Mouse (Mus musculus) forebrain, embryonic 12.5 days (tissue): ENCODE measurements around the gene Afmid. TPM values are rescaled to one million over a fixed set of nuclear protein-coding genes. Genes with fewer than 3 reads are reported as not detected.

Experiments
- ATAC-seq: fragments of 200-750 bp; cut with Nextera tagmentation; 2 replicates; pipeline ENCODE4 v1.8.0; 2017; ENCODE audit warnings: moderate TSS enrichment; ENCODE audit not compliant: low FRiP score
- H3K27ac ChIP-seq: fragments of 300-500 bp; sonication (generic); 2 replicates; pipeline ENCODE4 v1.5.1; 2016; ENCODE audit warnings: mild to moderate bottlenecking
- H3K27me3 ChIP-seq: fragments of 300-500 bp; sonication (generic); 2 replicates; pipeline ENCODE4 v1.6.1; 2016; ENCODE audit warnings: mild to moderate bottlenecking
- H3K36me3 ChIP-seq: fragments of 300-500 bp; sonication (generic); replicated peaks from 2 replicates; pipeline ENCODE4 v1.6.1; 2016; ENCODE audit warnings: mild to moderate bottlenecking
- H3K4me1 ChIP-seq: fragments of 300-500 bp; sonication (generic); 2 replicates; pipeline ENCODE4 v1.6.1; 2016
- H3K4me2 ChIP-seq: fragments of 300-500 bp; sonication (generic); 2 replicates; pipeline ENCODE4 v1.6.1; 2016; ENCODE audit warnings: mild to moderate bottlenecking, moderate library complexity
- H3K4me3 ChIP-seq: fragments of 300-500 bp; sonication (generic); replicated peaks from 2 replicates; pipeline ENCODE4 v1.5.1; 2016; ENCODE audit warnings: mild to moderate bottlenecking
- H3K9ac ChIP-seq: fragments of 300-500 bp; sonication (generic); 2 replicates; pipeline ENCODE4 v1.6.1; 2016; ENCODE audit warnings: mild to moderate bottlenecking
- H3K9me3 ChIP-seq: fragments of 300-500 bp; sonication (generic); 2 replicates; pipeline ENCODE4 v1.6.1; 2016
- WGBS: fragments of 180-500 bp; shearing (Covaris S2); methylation state at CpG from one replicate; pipeline ENCODE4 v1.1.7; 2016; 5-methylcytosine and 5-hydroxymethylcytosine counted together
- polyA plus RNA-seq: library from polyadenylated mRNA; unstranded; fragments of >200 nt; fragmentation: Nextera tagmentation; extraction: Ambion mirVana; gene quantifications from 2 replicates; pipeline ENCODE4 v1.2.1, GENCODE M21; 2016

Gene Afmid
- polyA plus RNA-seq, 1 experiment from 2014 or later = 5.9 TPM

DNA sequence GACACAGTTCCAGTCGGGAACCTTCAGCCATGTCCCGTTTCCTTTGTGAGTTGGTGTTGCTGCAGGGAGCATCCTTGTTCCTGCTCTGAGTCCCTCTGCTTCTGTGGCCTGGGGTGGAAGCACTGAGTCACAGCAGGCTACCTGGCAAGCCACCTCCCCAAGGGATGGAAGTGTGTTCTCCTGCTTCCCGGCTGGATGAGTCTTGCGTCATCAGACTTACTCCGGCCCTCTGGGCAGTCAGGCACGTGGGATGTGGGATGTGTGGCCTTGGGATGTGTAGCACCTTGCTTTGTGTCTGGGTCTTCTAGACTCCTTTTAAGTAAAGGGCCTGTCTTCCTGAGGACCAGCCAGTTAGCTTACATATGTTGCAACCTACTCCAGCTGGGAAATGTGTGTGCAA lies 54.0 kb downstream of the Afmid start:
- no peak overlapping the region for H3K27ac ChIP-seq
- no peak for ATAC-seq

DNA sequence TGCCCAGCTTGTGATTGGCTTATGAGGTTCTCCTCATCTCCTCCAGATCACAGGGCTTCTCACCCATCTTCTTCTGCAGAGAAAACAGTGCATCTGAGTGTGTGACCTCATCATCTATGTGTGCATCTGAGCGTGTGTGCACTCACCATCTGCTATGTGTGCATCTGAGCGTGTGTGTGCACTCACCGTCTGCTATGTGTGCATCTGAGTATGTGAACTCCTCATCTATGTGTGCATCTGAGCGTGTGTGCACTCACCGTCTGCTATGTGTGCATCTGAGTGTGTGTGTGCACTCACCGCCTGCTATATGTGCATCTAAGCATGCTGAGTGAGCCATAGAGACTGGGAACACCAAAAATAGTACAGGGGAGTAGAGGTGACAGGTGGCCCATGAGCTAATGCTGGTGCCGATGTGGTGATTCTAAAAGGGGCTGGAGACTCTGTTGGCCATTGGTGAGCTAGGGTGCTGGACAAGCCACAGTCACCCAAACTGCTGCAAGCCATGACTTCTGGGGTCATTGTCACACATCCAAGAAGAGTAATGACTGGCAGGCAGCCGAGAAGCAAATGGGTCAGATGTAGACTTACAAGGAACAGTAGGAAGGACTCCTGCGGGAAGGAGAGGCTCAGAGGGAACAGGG lies 54.7 kb downstream of the Afmid start:
- Histone ChIP-seq H3K27ac (no peak overlapping the region), H3K27me3 (peaks cover 63% of the 10 kb centered on the region), H3K4me2 (no peak overlapping the region), H3K4me1 (peaks cover 35% of the 10 kb centered on the region), H3K9me3 (no peaks in the 10 kb centered on the region), H3K36me3 (no peaks in the 10 kb centered on the region), H3K9ac (no peak overlapping the region), H3K4me3 (no peak overlapping the region)
- 90% methylated on average over 9 of the region's 9 CpGs for WGBS
- no peak for ATAC-seq

More for the DNA sequence above, 54.0 kb downstream of the Afmid start:
- H3K36me3 ChIP-seq = no peaks in the 10 kb centered on the region
- no peak overlapping the region for H3K4me2 ChIP-seq
- no peak overlapping the region for H3K9ac ChIP-seq
- H3K9me3 ChIP-seq = no peaks in the 10 kb centered on the region
- peaks cover 57% of the 10 kb centered on the region for H3K27me3 ChIP-seq
- H3K4me3 ChIP-seq = no peak overlapping the region
- H3K4me1 ChIP-seq = peaks cover 36% of the 10 kb centered on the region
- 70% methylated on average over 6 of the region's 6 CpGs for WGBS

DNA sequence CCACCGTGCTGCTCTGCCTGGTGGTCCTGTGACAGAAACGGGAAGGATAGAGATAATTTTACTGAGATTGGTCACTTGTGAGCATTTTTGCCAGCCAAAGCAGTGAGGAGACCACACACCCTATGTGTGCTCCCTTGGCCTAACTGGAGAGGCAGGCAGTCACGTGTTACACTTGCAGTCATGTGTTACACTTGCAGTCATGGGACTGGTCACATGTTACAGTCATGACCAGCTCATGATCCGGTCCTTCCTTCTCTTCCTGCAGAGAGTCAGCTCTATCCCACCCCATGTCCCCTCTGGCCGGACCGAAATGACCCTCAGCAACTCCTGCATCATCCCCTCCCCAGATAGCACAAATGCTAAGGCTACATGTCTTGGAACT lies 55.2 kb downstream of the Afmid start:
- Histone ChIP-seq H3K4me1 (peaks cover 32% of the 10 kb centered on the region), H3K4me3 (no peak overlapping the region), H3K27me3 (peaks cover 65% of the 10 kb centered on the region), H3K9ac (no peak overlapping the region), H3K4me2 (no peak overlapping the region), H3K27ac (no peak overlapping the region), H3K9me3 (no peaks in the 10 kb centered on the region), H3K36me3 (no peaks in the 10 kb centered on the region)
- no peak for ATAC-seq
- 84% methylated on average over 6 of the region's 6 CpGs for WGBS

DNA sequence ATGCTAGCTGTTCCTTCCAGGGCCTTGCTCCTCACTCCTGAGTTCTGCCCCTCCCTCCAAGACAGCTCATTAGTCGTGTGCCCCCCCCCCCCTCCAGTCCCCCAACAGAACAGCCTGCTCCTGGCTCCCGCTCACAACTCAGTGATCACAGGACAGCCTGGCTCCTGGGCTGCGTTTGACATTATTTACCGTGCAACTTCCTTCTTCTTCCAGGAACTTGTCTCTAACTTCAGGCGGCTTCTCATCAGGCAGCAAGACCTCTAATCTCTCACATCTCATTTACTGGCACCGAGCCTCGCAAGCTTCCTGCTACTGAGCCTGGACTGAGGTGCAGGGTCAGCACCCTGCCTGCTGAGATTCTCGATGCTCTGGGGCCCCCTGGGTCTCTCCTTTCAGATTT lies 56.1 kb downstream of the Afmid start:
- ATAC-seq = no peak
- H3K4me2 ChIP-seq = no peak overlapping the region
- no peaks in the 10 kb centered on the region for H3K9me3 ChIP-seq
- peaks cover 73% of the 10 kb centered on the region for H3K27me3 ChIP-seq
- H3K27ac ChIP-seq = no peak overlapping the region
- H3K9ac ChIP-seq = no peak overlapping the region
- H3K36me3 ChIP-seq = no peaks in the 10 kb centered on the region
- WGBS = 17% methylated on average over 8 of the region's 8 CpGs
- H3K4me3 ChIP-seq = no peak overlapping the region
- peaks cover 32% of the 10 kb centered on the region for H3K4me1 ChIP-seq

DNA sequence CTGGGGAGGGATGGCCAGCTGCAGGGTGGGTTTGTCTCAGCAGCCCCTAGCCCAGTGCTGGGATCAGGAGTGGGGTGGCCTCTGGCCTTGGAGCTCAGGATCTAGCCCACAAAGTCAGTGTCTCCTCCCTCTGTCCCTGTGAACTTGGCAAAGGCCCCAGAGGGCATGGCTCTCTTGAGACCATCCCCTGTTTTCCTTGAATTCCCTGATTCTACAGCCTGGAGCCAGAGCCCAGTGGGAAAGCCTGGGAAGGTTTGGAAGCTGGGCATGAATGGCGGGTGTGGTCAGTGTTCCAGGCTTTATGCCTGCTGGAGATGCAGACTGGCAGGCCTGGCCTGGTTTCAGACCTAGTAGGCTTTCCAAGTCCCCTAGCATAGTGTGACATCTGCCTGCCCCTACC lies 56.5 kb downstream of the Afmid start:
- ATAC-seq = no peak
- peaks cover 32% of the 10 kb centered on the region for H3K4me1 ChIP-seq
- no peak overlapping the region for H3K27ac ChIP-seq
- no peaks in the 10 kb centered on the region for H3K36me3 ChIP-seq
- H3K4me2 ChIP-seq = no peak overlapping the region
- H3K9me3 ChIP-seq = no peaks in the 10 kb centered on the region
- 82% methylated on average over 1 of the region's 1 CpGs for WGBS
- no peak overlapping the region for H3K9ac ChIP-seq
- no peak overlapping the region for H3K4me3 ChIP-seq
- peaks cover 75% of the 10 kb centered on the region for H3K27me3 ChIP-seq

DNA sequence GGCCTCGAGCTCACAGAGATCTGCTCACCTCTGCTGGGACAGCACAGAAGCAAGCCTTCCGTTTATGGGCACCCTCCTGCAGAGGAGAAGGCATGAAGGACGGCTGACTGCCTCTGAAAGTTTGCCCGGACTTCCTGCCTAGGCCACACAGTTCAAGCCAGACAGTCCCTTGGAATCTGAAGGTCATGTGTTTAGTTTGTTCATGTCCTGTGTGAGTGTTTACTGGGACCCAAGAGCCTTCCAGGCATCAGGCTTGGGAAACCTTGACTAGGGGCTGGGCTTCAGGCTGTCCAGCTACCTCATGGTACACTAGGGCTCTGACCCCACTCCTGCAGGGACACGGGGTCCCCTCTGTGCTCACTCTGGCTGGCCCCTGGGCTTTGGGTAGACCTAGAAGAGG lies 60.3 kb downstream of the Afmid start:
- Histone ChIP-seq H3K9me3 (no peaks in the 10 kb centered on the region), H3K36me3 (no peaks in the 10 kb centered on the region), H3K27me3 (peaks cover 88% of the 10 kb centered on the region), H3K27ac (no peak overlapping the region), H3K4me2 (no peak overlapping the region), H3K4me1 (peaks cover 44% of the 10 kb centered on the region), H3K4me3 (no peak overlapping the region), H3K9ac (no peak overlapping the region)
- 71% methylated on average over 5 of the region's 5 CpGs for WGBS
- ATAC-seq = no peak

DNA sequence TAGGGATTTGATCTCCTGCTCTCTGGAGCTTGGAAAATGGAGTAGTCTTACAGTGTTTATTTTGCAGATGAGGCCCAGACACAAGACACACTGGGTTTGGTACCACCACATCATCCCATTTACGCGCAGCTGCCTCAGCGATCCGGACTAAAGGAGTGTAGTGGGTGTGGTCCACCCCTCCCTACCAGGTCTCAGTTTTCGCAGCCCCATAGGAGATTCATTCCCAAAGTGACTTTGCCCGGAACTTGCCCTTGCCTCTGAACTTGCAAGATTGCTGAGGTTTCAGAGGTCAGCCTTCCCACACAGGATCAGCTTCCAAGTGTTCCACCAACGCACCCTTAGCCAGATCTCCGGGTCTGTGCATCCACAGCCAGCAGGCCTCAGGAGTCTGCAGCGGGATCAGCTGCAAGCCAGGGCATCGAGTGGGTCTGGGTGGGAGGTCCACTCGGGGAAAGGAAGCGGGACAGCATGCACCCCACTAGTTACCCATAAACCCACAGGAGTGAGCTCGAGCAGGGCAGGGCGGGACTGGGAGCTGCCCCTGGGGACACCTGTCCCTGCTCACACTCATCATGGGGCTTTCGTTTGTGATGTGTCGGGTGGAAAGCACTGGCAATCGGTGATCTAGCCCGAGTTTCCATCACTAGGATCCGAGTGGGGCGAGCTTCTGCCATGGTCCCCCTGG lies 62.6 kb downstream of the Afmid start:
- Histone ChIP-seq H3K27me3 (peaks cover 92% of the 10 kb centered on the region), H3K36me3 (no peaks in the 10 kb centered on the region), H3K4me1 (peaks cover 44% of the 10 kb centered on the region), H3K9ac (0 out of 2 replicates have a peak overlapping the region, but pooled peaks have one; percentile 41), H3K9me3 (no peaks in the 10 kb centered on the region), H3K4me2 (peak overlapping the region; percentile 56), H3K4me3 (peak overlapping the region; percentile 30), H3K27ac (peak overlapping the region; percentile 81; the same call in 1 of the 2 replicates)
- no peak for ATAC-seq
- 11% methylated on average over 20 of the region's 20 CpGs for WGBS

DNA sequence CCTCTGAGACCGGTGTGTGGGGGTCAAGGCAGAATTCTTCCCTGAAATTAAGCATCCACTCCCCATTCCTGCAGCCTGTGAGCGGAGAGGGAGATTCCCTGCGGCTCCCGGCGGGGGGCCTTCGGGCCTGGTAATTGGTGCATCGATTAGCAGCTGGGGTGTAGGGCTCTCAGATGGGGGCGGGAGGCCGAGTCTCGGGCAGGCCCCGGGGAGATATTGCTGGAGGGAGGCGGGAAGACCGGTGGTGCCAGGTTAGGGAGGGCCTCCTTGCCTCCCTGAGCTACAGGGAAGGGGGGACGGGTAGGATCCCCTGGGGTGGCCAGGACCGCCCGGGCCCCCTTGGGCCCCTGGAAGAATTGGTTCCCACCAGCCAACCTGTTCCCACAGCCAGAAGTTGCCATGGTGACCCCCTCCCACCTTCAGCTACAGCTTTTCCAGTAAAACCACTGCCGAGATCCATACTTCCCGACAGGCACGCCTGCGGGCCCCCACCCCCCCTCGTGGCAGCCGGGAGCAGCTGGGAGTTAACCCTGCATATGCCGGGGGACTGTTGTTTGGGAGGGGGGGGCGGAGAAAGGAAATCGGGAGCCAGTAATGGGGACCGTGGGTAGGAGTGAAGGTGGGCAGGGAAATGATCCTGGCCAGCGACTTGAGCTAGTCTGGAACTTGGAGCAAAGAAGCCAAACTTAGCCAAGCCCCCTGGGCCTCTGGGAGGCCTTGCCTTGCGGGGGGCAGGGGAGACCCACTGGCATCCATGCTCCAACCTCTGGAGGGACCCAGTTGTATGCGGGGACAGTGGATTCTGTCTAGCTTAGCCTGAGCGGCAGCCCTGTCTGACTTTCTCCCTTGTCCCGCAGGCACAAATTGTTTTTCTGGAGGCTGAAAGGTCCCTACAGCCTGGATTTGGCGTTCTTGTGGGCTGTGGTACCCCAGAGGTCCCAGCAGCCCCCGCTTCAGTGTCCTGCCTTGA lies 63.4 kb downstream of the Afmid start:
- peak; percentile 47 for ATAC-seq
- Histone ChIP-seq H3K4me2 (peak overlapping the region; percentile 56), H3K9ac (peak overlapping the region; percentile 41; the same call in 1 of the 2 replicates), H3K27me3 (peaks cover 93% of the 10 kb centered on the region), H3K4me1 (peaks cover 44% of the 10 kb centered on the region), H3K36me3 (no peaks in the 10 kb centered on the region), H3K9me3 (no peaks in the 10 kb centered on the region), H3K27ac (peak overlapping the region; percentile 81), H3K4me3 (peak overlapping the region; percentile 30)
- 1% methylated on average over 33 of the region's 33 CpGs for WGBS

Other genes with a start within 250 kb of the Afmid start
- gene Tnrc6c, start 171.6 kb upstream of the Afmid start, polyA plus RNA-seq = 23.7 and 25.0 TPM in 2 replicates
- 0.82 and 1.2 TPM in 2 replicates for gene Tmc8, start 43.8 kb upstream of the Afmid start, polyA plus RNA-seq
- 3.0 and 4.4 TPM in 2 replicates for gene Tmc6, start 43.7 kb upstream of the Afmid start, polyA plus RNA-seq
- not detected in 2 replicates for gene 6030468B19Rik, start 28.3 kb upstream of the Afmid start, polyA plus RNA-seq
- gene Gm20708, start 16.3 kb upstream of the Afmid start, polyA plus RNA-seq = 0.15 and 0.56 TPM in 2 replicates
- 20.6 and 25.5 TPM in 2 replicates for gene Syngr2, start 16.3 kb upstream of the Afmid start, polyA plus RNA-seq
- 110 and 115 TPM in 2 replicates for gene Tk1, start 168 bp downstream of the Afmid start, polyA plus RNA-seq
- gene Birc5, start 23.3 kb downstream of the Afmid start, polyA plus RNA-seq = 282 and 293 TPM in 2 replicates
- gene Tmem235, start 34.8 kb downstream of the Afmid start, polyA plus RNA-seq = not detected in 2 replicates
- gene Tha1, start 47.6 kb downstream of the Afmid start, polyA plus RNA-seq = 2.9 and 3.9 TPM in 2 replicates
- 13.5 and 14.7 TPM in 2 replicates for gene Socs3, start 144.1 kb downstream of the Afmid start, polyA plus RNA-seq
- 45.3 and 45.9 TPM in 2 replicates for gene Pgs1, start 160.4 kb downstream of the Afmid start, polyA plus RNA-seq